ENCODE assay signal across 30 mouse cellular contexts in genomic region chr3:146417873-146418272, GRCm38 (mm10).
"Had no signal": no experiment of that assay in that cellular context is flagged by ENCODE, and none has a peak within 500 bp of the region (broad histone marks: within the 10 kb centered on the region; RNA-seq: fewer than 3 reads in every experiment).

No protein-coding gene starts in this region.

- H3K9me3 ChIP-seq: limb, embryonic 10.5 days; limb, embryonic 12.5 days; limb, embryonic 13.5 days; limb, embryonic 15.5 days; liver, embryonic 12.5 days; liver, embryonic 15.5 days; lung, embryonic 15.5 days; midbrain, embryonic 10.5 days; midbrain, embryonic 12.5 days; midbrain, embryonic 13.5 days; midbrain, embryonic 15.5 days; neural tube, embryonic 12.5 days had no signal

- DNase-seq: left cerebral cortex, postnatal 4 days; liver; liver, postnatal 0 days; lung, adult 18-20 months; lung, adult 2 months; lung, embryonic 14.5 days; lung, postnatal 10 days; lung, postnatal 14 days; lung, postnatal 36 days; lung, postnatal 4 days; midbrain, embryonic 14.5 days had no signal

- ATAC-seq: liver, embryonic 12.5 days; liver, postnatal 0 days; lung, postnatal 0 days; midbrain, embryonic 13.5 days; midbrain, embryonic 15.5 days; midbrain, embryonic 16.5 days had no signal

- H3K4me1 ChIP-seq: limb, embryonic 12.5 days; limb, embryonic 13.5 days; limb, embryonic 15.5 days; lung, embryonic 15.5 days; midbrain, embryonic 10.5 days; midbrain, embryonic 12.5 days; midbrain, embryonic 13.5 days; midbrain, embryonic 15.5 days; neural tube, embryonic 12.5 days had no signal

- H3K4me2 ChIP-seq: limb, embryonic 12.5 days; limb, embryonic 13.5 days; limb, embryonic 15.5 days; liver, embryonic 12.5 days; liver, embryonic 15.5 days; lung, embryonic 14.5 days; lung, embryonic 15.5 days; midbrain, embryonic 11.5 days; midbrain, embryonic 12.5 days; midbrain, embryonic 13.5 days; midbrain, embryonic 15.5 days; neural tube, embryonic 12.5 days had no signal

- H3K27ac ChIP-seq: left cerebral cortex, adult 2 months; limb, embryonic 10.5 days; limb, embryonic 12.5 days; limb, embryonic 13.5 days; limb, embryonic 15.5 days; liver, embryonic 12.5 days; liver, embryonic 14.5 days; liver, embryonic 15.5 days; lung, embryonic 15.5 days; macrophage; midbrain, embryonic 10.5 days; midbrain, embryonic 12.5 days; midbrain, embryonic 13.5 days; midbrain, embryonic 15.5 days; neural tube, embryonic 12.5 days had no signal

- H3K27me3 ChIP-seq: limb, embryonic 12.5 days; limb, embryonic 13.5 days; limb, embryonic 15.5 days; liver, embryonic 12.5 days; liver, embryonic 15.5 days; lung, embryonic 15.5 days; midbrain, embryonic 12.5 days; midbrain, embryonic 13.5 days; midbrain, embryonic 15.5 days; neural tube, embryonic 12.5 days had no signal

- H3K9ac ChIP-seq: limb, embryonic 12.5 days; limb, embryonic 13.5 days; limb, embryonic 15.5 days; liver, embryonic 12.5 days; liver, embryonic 14.5 days; liver, embryonic 15.5 days; liver, postnatal 0 days; lung, embryonic 14.5 days; lung, embryonic 15.5 days; midbrain, embryonic 12.5 days; midbrain, embryonic 13.5 days; midbrain, embryonic 15.5 days; neural tube, embryonic 12.5 days had no signal

- H3K4me3 ChIP-seq: left cerebral cortex, adult 2 months; limb, embryonic 10.5 days; limb, embryonic 12.5 days; limb, embryonic 13.5 days; limb, embryonic 15.5 days; liver, embryonic 12.5 days; liver, embryonic 15.5 days; lung, embryonic 15.5 days; midbrain, embryonic 10.5 days; midbrain, embryonic 12.5 days; midbrain, embryonic 13.5 days; midbrain, embryonic 15.5 days; myocyte; neural tube, embryonic 12.5 days had no signal
